Mouse (Mus musculus): ENCODE data around the gene Ajap1.

DNA sequence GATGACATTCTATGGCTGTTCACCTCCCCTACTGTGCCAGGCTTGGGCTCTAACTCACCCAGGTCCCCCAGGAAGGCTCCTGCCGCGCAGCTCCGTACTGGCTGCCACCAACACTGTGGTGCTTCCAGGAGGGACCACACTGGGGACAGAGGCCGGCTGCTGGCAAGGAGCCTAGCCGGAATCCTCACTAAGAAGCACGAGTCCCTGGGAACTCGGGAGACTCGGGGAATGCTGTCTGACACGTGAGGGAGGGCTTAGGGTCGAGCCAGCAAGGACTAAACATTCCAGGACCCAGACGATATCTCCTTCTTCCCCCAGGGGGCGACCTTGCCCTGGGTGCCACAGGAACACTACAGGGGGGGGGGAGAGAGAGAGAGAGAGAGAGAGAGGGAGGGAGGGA, 64.7 kb downstream of the Ajap1 start:
- TF ChIP-seq CTCF (conservative IDR thresholded peaks at IDR 0.05 in 1 of 2, IDR thresholded peaks at IDR 0.05 in 1 of 2; ENCODE audit: low read depth in 2 of 2, low read length in 2 of 2) (no peak), ETS1 (conservative IDR thresholded peaks at IDR 0.05; ENCODE audit: low read depth, low read length) (no peak), POLR2A (IDR thresholded peaks at IDR 0.05; ENCODE audit: low read depth, low read length) (no peak), ZNF384 (IDR thresholded peaks at IDR 0.05; ENCODE audit: low read depth, low read length) (no peak), ELF1 (IDR thresholded peaks at IDR 0.05; ENCODE audit: low read depth, low read length) (no peak)
